Mouse (Mus musculus) adrenal gland, adult 8-10 months (tissue): ENCODE measurements around the gene Mrpl21. TPM values are rescaled to one million over a fixed set of nuclear protein-coding genes. Genes with fewer than 3 reads are reported as not detected.

Experiments used
- DNase-seq: peaks from one replicate; pipeline ENCODE4 v3.0.0; 2022
- microRNA-seq, 2 experiments: library from miRNA; unstranded; fragments of <30 nt; microRNA quantifications; one replicate each; pipeline ENCODE4 v1.2.0; 2022
- total RNA-seq, 4 experiments: library from RNA; stranded (reverse); gene quantifications; 2 replicates each; pipeline ENCODE4 v1.2.4; 2022

Gene Mrpl21
- total RNA-seq, 4 experiments from 2014 or later: 57.7 to 66.9 (median 65.7) TPM

- no peak for DNase-seq
These were observed 58.3 kb downstream of the Mrpl21 start for GRCm38 (mm10) chr19:3341021-3341420.

Small RNAs within 50 kb of the gene (microRNA-seq; reads per million reads assigned to microRNA genes)
- 0 to 1.1 reads per million in 2 experiments for gene Mir6984

Other genes with a start within 250 kb of the Mrpl21 start
- gene Ighmbp2, start 116 bp downstream of the Mrpl21 start, total RNA-seq: 10 to 100 TPM in 1 of 4 experiments, 1 to 10 TPM in 3; 9.5 to 11.7 (median 9.6) TPM
- 100 to 1,000 TPM; 255 to 425 (median 320) TPM for gene Cpt1a, start 39.4 kb downstream of the Mrpl21 start, total RNA-seq
- gene Tesmin, start 106.0 kb downstream of the Mrpl21 start, total RNA-seq: under 1 TPM; 0.23 to 0.91 (median 0.31) TPM
- gene Gal, start 131.6 kb downstream of the Mrpl21 start, total RNA-seq: 100 to 1,000 TPM in 1 of 4 experiments, 10 to 100 TPM in 3; 72.9 to 102 (median 81.8) TPM